In the genomic region with DNA sequence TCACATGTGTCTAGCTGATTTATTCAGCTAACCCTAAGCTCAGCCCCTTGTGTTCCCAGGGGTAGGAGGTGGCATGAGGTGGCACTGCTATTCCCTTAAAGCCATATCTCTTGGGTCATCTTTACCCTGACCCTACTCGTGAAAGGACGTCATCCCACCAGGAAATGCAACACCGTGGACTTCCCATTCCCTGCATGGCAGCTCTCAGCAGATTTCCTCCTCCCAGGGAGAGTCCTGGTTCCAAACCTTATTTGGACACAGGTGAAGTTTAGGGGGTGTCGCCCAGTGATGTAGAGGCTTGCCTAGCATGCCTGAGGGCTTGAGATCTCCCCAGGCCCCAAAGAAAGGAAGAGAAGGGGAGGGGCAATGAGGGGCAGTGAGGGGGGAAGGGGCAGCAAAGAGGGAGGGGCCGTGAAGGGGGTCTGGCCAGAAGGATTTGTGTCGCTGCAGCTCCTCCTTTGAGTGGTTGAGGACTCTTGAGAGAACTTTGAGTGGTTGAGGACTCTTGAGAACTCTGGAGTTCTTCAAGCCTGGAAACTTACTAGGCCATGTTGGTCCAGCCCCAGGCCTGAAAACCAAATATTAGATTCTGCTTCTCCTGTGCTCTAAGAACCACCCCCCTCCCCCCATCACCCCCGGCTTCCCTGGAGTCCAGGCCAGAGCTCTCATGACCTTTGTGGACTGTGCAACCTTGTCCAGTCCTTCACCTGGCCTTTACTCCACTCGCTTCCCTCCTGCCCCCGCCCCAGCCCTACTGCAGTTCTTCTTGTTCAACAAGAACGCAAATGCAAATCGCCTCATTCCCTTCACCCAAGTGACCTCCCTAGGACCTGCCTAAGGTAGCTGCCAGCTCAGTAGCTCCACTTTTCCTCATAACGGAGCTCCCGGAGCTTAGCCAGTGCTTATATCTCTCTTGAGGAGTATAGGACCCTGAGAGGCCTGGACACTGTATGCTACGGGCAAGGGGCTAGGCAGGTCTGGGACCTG, we compare ENCODE assay signal across 17 mouse cellular contexts.
DNase-seq lines count a peak whose midpoint lies in the region; ATAC-seq and TF ChIP-seq lines count a peak whose summit lies in the region.
"Had no signal": no experiment of that assay in that cellular context is flagged by ENCODE, and none has a peak within 500 bp of the region (broad histone marks: within the 10 kb centered on the region; RNA-seq: fewer than 3 reads in every experiment).

No protein-coding gene starts in this region.

- no peak overlapping the region for H3K4me2 ChIP-seq in kidney, embryonic 14.5 days (replicated peaks; ENCODE audit: low read depth, low read length)
- H3K4me2 ChIP-seq: heart, embryonic 15.5 days; liver, embryonic 13.5 days had no signal

- DNase-seq in kidney, postnatal 14 days, result peak; percentile 32
- peak; percentile 50 for DNase-seq in ES-CJ7 (ENCODE audit: low read depth, low spot score)
- DNase-seq in kidney, postnatal 36 days, result peak; percentile 33 to 39
- DNase-seq in lung, postnatal 14 days, result peak; percentile 35
- no peak for DNase-seq in gastrocnemius, adult 2 months
- DNase-seq in cerebellum, postnatal 25 days, result no peak
- DNase-seq: adrenal gland, adult 8-10 months; cerebellum, adult 11 months; cerebellum, postnatal 14 days; left cerebral cortex, postnatal 4 days; liver, embryonic 13.5 days; right cerebral cortex, adult 18-20 months; thymus, adult 18-20 months had no signal

- H3K27ac ChIP-seq in kidney, embryonic 14.5 days (ENCODE audit: low read depth, low read length), result no peak overlapping the region
- H3K27ac ChIP-seq in gastrocnemius, adult 2 months, result no peak overlapping the region
- H3K27ac ChIP-seq: heart, embryonic 15.5 days; layer of hippocampus, adult 2 months; liver, embryonic 13.5 days had no signal

- no peak overlapping the region for H3K9ac ChIP-seq in kidney, embryonic 14.5 days (ENCODE audit: low read depth, low read length)
- H3K9ac ChIP-seq: heart, embryonic 15.5 days; liver, embryonic 13.5 days had no signal

- H3K27me3 ChIP-seq in kidney, embryonic 14.5 days (ENCODE audit: control insufficient read depth, insufficient read depth, low read length), result no peaks in the 10 kb centered on the region
- H3K27me3 ChIP-seq: heart, embryonic 15.5 days had no signal

- ATAC-seq in kidney, embryonic 14.5 days (ENCODE audit: low FRiP score, low TSS enrichment), result no peak
- ATAC-seq: forebrain, embryonic 14.5 days had no signal

- no peaks in the 10 kb centered on the region for H3K36me3 ChIP-seq in kidney, embryonic 14.5 days (ENCODE audit: control insufficient read depth, insufficient read depth, low read length)
- H3K36me3 ChIP-seq: heart, embryonic 15.5 days; liver, embryonic 13.5 days had no signal

- 81% methylated on average over 14 of the region's 14 CpGs for WGBS in kidney, embryonic 14.5 days

- H3K4me3 ChIP-seq in kidney, embryonic 14.5 days (ENCODE audit: low read length), result no peak overlapping the region
- no peak overlapping the region for H3K4me3 ChIP-seq in gastrocnemius, adult 2 months
- H3K4me3 ChIP-seq: heart, embryonic 15.5 days; layer of hippocampus, adult 2 months; liver, embryonic 13.5 days had no signal

- H3K4me1 ChIP-seq in kidney, embryonic 14.5 days (ENCODE audit: control insufficient read depth, insufficient read depth, low read length), result peaks cover 15% of the 10 kb centered on the region

- no peaks in the 10 kb centered on the region for H3K9me3 ChIP-seq in kidney, embryonic 14.5 days (ENCODE audit: control insufficient read depth, low read length)
- H3K9me3 ChIP-seq: heart, embryonic 15.5 days; liver, embryonic 13.5 days had no signal

- intact Hi-C loops in gastrocnemius, adult 2 months (cut with DNase I), result no loop called here

- no peak for TF ChIP-seq CTCF in gastrocnemius, adult 2 months (IDR thresholded peaks at IDR 0.05)

Comparison
In these comparisons a context has a peak if more than half of its experiments do, and no peak if none do; other contexts are left out.
1. DNase-seq: peak in kidney, postnatal 14 days (single experiment), ES-CJ7 (single experiment), kidney, postnatal 36 days (2 of 2) and lung, postnatal 14 days (single experiment); none in gastrocnemius, adult 2 months (single experiment) and cerebellum, postnatal 25 days (0 of 2).